Mouse (Mus musculus): ENCODE data around the gene Ripor2.

- no peak for TF ChIP-seq CTCF (IDR thresholded peaks at IDR 0.05; ENCODE audit: borderline replicate concordance, insufficient read depth, low read length)
- TF ChIP-seq POLR2A (IDR thresholded peaks at IDR 0.05; ENCODE audit: low read depth, low read length) = no peak
Measured at GRCm38 (mm10) chr13:24608709-24609108, 26.7 kb downstream of the Ripor2 start.

Data from embryonic fibroblast, embryonic 13.5 days (primary cell).